Mouse (Mus musculus) T-cell, adult 2 months (primary cell): ENCODE data around the gene 2300009A05Rik.

ENCODE experiments used
- DNase-seq: peaks from one replicate; pipeline ENCODE4 v3.0.0; 2022; ENCODE audit warnings: low spot score

2300009A05Rik gene

DNA sequence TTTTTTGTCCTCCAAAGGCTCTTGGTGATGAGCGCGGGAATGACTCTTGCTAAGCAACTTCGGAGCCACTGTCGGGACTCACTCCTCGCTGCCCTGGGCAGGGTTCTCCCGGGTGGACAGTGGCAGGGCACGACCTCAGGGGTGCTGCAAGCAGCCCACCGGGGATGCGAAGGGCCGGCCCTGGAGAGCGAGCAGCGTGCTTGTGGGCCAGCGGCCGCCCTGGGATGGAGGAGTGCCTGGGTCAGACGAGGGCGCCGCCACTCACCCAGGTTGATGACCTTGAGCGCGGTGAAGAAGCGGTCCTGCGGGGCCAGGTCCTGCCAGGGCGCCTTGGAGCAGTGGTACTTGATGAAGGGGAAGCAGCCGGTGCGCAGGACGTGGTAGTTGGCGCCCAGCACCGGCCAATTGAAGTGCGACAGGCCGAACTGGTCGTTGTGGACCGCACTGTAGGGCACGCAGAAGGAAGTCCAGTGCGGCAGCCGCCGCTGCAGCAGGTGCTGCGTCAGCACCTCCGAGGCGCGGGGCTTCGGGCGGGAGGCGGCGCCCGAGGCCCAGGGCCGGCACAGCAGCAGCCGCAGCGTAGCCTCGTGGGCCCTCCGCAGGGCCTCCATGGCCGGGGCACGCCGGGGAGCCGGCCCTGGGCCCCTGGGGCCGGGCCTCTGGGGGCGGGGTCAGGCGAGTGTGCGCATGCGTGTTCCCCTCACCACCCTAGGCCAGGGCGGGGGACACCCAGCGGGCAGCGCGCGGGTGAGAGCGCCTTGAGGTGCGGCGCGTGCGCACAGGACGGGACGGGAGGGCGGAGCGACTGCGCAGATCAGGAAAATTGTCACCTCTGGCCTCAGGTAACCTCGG lies at the start of gene 2300009A05Rik:
2300009A05Rik (minus strand) TSS at position 636 of the 852 bp plus-strand sequence.
- peak; percentile 95 for DNase-seq

- DNase-seq, result no peak
These were observed 44.6 kb upstream of the 2300009A05Rik start for GRCm38 (mm10) chr9:63443695-63444094.

DNA sequence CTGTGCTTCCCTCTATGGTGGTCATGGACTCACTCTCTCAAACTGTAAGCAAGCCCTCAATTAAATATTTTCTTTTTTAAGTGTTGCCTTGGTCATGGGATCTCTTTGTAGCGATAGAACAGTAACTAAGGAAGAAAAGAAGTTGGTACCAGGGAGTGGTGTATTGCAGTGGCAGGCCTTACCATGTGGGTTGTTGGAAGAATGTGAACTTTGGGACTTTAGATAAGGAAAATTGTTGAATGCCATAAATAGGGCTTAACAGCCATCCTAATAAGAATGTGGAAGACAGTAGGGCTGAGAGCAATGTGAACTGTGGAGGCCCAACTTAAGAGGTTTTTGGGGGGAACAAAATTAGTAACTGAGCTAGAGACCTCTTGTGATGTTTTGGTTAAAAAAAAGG lies 31.6 kb upstream of the 2300009A05Rik start:
- no peak for DNase-seq

GRCm38 (mm10) chr9:63421096-63421736 lies 22.2 kb upstream of the 2300009A05Rik start:
- DNase-seq, result no peak

- DNase-seq, result no peak
These were observed 21.4 kb upstream of the 2300009A05Rik start for GRCm38 (mm10) chr9:63420396-63420795.

- DNase-seq, result no peak
These were observed 1.1 kb upstream of the 2300009A05Rik start for GRCm38 (mm10) chr9:63400176-63400575.

DNA sequence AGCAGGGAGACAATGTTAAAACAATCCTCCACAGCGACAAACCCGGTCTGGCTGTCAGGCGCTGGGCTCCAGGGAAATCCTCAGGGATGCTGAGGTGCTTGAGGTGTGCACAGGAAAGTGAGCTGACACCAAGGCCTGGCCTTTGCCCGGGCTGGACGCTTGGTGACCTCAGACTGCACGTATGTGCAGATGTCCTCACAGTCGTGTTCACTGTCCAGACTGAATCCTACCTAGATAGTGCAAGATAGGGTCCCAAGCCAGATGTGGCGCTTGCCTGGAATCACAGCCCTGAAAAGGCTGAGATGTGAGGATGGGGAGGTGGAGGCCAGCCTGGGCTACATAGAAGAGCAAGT lies 393 bp upstream of the 2300009A05Rik start:
- no peak for DNase-seq

DNA sequence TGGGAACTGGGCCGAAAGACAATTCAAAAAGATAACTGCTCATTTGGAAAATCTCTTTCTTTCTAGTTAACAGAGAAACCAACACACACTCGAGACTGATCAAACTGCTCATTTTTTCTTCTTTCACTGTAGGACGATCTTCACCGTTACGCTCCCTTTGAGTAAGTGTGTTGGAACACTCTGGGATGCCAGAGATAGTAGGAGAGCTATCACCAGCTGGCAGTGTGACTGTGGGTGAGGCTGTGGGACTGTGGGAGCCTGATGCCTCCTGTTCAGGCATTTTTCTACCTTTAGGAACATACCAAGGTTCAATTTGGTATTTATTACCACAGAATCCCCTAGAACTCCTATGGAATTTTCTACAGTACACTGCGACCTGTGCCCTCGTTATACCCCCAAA lies 3.4 kb downstream of the 2300009A05Rik start:
- no peak for DNase-seq

DNA sequence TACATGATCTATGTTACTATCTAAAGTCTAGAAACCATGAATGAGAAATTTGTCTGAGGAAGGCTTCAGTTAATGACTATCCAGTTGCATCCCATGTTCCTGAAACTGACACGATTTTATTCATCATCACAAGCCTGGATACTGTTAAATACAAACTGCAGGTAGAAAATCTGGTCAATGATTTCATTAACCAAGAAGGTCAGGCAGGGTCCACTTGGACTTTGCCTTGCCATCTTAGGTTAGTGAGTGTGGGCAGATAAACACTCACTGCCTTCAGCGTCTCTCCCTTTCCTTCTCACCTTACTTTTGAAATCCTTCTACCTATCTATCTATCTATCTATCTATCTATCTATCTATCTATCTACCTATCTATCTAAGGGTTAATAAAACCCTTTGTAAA lies 7.7 kb downstream of the 2300009A05Rik start:
- DNase-seq, result no peak

GRCm38 (mm10) chr9:63382761-63383160 lies 16.3 kb downstream of the 2300009A05Rik start:
- DNase-seq, result no peak

DNA sequence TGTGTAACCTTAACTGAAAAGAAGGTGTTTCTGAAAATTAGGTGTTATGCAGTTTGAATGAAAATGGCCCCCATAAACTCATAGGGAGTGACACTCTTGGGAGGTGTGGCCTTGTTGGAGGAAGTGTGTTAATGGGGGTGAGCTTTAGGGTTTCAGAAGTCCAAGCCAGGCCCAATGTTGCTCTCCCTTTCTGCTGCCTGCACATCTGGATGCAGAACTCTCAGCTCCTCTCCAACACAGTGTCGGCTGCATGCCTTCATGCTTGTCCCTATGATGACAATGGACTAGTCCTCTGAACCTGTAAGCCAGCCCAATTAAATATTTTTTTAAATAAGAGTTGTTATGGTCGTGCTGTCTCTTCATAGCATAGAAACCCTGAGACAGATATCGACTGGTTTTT lies 18.7 kb downstream of the 2300009A05Rik start:
- no peak for DNase-seq

GRCm38 (mm10) chr9:63378174-63378573 lies 20.9 kb downstream of the 2300009A05Rik start:
- DNase-seq, result no peak

GRCm38 (mm10) chr9:63377270-63378142 lies 21.5 kb downstream of the 2300009A05Rik start, which contains the start of gene Map2k5:
TSS of gene Map2k5 (minus strand) at chr9:63377902.
- DNase-seq, result peak; percentile 89

- DNase-seq, result no peak
These were observed 25.7 kb downstream of the 2300009A05Rik start for GRCm38 (mm10) chr9:63373315-63373714.

DNA sequence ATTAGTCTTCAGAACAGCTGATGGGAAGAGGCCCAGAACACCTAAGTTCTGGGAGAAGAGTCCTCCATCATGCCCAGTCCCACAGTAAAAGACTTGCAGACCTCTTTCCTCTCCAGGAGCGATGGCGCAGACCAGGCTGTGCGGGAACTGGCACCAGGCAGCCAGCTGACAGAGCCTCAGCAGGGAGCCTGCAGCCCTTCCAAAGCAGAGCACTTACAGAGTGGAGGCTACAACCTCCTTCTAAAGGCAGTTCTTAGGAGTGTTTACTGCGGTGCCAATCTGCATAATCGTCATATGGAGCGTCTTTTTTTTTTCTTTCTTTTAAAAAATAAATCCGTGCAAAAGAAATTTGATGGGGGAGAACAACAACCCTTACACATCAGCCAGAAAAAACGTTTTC lies 26.5 kb downstream of the 2300009A05Rik start:
- DNase-seq, result no peak

GRCm38 (mm10) chr9:63360410-63360809 lies 38.6 kb downstream of the 2300009A05Rik start:
- DNase-seq, result no peak

DNA sequence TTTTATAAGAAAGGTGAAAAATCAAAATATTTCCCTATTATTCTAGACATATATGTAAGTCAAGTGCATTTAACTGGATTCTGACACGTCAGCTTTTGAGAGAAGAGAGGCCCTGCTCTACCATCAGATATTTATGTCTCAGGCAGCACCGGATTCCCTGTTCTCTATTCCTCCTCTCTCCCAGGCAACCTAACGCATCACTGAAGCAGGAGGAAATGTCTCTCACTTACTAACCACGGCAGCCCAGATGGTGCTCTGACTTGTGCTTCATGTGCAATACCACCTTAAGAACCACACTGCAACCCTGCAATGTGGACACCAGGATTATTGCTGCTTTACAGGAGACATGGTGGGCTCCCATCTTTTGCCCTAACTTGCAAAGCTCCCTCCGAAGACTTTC lies 40.0 kb downstream of the 2300009A05Rik start:
- DNase-seq, result no peak

DNA sequence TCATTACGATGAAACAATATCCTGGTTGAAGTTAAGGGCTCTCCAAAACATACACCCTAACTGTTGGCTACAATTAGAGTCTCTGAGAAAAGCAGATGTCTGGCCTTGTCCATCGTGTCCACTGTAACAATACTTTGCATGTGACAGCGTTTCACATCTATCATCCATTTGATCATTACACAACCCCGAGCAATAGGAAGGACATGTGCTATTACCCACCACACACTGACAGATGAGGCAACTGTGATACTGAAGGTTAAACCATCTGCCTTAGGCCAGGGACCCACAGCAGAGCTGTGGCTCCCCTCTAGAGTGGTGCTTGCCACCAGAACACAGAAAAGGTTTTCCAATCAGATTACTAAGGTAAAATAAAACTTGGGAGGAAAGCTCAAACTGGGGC lies 42.3 kb downstream of the 2300009A05Rik start:
- no peak for DNase-seq

DNA sequence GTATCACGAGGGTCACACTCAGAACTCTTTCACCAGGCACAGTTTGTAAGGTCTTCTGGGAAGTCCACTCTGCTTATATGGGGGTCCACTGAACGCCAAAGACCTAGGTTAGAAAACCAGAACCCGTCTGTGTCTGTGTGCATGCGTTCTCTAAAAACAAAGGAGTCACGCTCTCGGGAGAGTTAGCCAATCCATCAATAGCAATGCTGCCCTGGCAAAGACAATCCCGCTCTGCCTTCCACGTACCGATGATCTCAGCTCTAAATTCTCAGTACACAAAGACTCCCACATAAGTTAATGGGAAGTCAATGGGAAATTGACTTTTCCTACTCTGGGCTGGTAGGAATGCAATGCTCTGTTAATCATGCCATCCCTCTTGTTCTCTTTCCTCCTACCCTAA lies 42.8 kb downstream of the 2300009A05Rik start:
- no peak for DNase-seq

DNA sequence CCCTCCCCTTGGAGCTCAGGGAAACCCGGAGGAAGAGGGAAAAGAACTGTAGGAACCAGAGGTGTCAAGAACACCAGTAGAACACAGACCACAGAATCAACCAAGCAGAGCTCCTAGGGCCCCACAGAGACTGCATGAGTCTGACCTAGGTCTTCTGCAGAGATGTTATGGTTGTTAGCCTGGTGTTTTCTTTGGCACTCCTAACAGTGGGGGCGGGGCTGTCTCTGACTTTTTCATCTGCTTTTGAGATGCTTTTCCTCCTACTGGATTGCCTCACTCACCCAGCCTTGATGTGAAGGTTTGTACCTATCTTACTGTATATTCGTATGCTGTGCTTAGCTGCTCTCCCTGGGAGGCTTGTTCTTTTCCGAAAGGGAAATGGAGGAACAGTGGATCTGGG lies 44.9 kb downstream of the 2300009A05Rik start:
- DNase-seq, result no peak

DNA sequence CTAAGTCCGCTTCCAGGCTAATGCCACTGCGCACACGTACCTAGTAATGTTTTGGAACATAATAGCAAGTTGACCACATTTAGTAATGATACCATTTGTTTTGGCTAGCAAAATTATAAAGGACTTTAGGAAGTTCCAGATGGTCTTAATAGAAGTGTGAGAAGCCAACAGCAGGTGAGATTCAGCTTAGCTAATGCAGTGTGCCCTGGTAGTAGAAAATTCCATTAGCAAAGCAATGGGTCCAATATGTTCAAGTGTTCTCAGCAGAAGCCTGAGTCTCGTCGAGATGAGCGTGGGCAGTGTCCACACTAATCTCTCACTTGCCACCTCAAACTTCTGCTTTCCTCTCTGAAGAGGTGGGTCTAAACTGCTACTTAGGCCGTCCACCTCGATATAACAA lies 49.0 kb downstream of the 2300009A05Rik start:
- DNase-seq, result no peak

- no peak for DNase-seq
These were observed 49.8 kb downstream of the 2300009A05Rik start for GRCm38 (mm10) chr9:63349241-63349640.
